Mouse (Mus musculus) stomach, postnatal 0 days (tissue): Measurements from ENCODE around the gene Rhox3e. TPM values are rescaled to one million over a fixed set of nuclear protein-coding genes. Genes with fewer than 3 reads are reported as not detected.
"Not testable (repeated sequence)": the region's sequence is repeated elsewhere in the genome, so short reads cannot be mapped to it uniquely, and the experiment has no call there.

Experiments
- ATAC-seq: fragments of 200-750 bp; cut with Nextera tagmentation; 2 replicates; pipeline ENCODE4 v1.8.0; 2017; ENCODE audit not compliant: low FRiP score, low TSS enrichment
- DNase-seq: peaks from one replicate; pipeline ENCODE4 v3.0.0-alpha.2; 2016; ENCODE audit warnings: low spot score
- H3K27ac ChIP-seq: fragments of 300-500 bp; sonication (generic); replicated peaks from 2 replicates; pipeline ENCODE4 v1.5.1; 2014; ENCODE audit warnings: mild to moderate bottlenecking, control low read depth
- H3K27me3 ChIP-seq: fragments of 300-500 bp; sonication (generic); 2 replicates; pipeline ENCODE4 v1.6.1; 2014; ENCODE audit warnings: low read length; ENCODE audit not compliant: control insufficient read depth, insufficient read depth
- H3K36me3 ChIP-seq: fragments of 300-500 bp; sonication (generic); 2 replicates; pipeline ENCODE4 v1.6.1; 2014; ENCODE audit warnings: low read length, mixed read lengths; ENCODE audit not compliant: control insufficient read depth, insufficient read depth
- H3K4me1 ChIP-seq: fragments of 300-500 bp; sonication (generic); replicated peaks from 2 replicates; pipeline ENCODE4 v1.6.1; 2014; ENCODE audit warnings: antibody characterized with exemption; ENCODE audit not compliant: control insufficient read depth, insufficient read depth
- H3K4me2 ChIP-seq: fragments of 300-500 bp; sonication (generic); replicated peaks from 2 replicates; pipeline ENCODE4 v1.6.1; 2014; ENCODE audit warnings: low read depth, mild to moderate bottlenecking, control low read depth, moderate library complexity
- H3K4me3 ChIP-seq: fragments of 300-500 bp; sonication (generic); 2 replicates; pipeline ENCODE4 v1.5.1; 2014; ENCODE audit warnings: low read depth, low read length, control low read depth
- H3K9ac ChIP-seq: fragments of 300-500 bp; sonication (generic); 2 replicates; pipeline ENCODE4 v1.6.1; 2014; ENCODE audit warnings: mild to moderate bottlenecking, low read length, control low read depth, mixed read lengths
- H3K9me3 ChIP-seq: fragments of 300-500 bp; sonication (generic); 2 replicates; pipeline ENCODE4 v1.6.1; 2016; ENCODE audit warnings: low read length; ENCODE audit not compliant: control insufficient read depth
- WGBS: fragments of 180-500 bp; shearing (Covaris S2); extraction: QIAGEN DNeasy Blood & Tissue Kit; methylation state at CpG from one replicate; pipeline ENCODE4 v1.1.7; 2014; 5-methylcytosine and 5-hydroxymethylcytosine counted together
- polyA plus RNA-seq: library from polyadenylated mRNA; unstranded; fragments of >200 nt; fragmentation: Nextera tagmentation; extraction: Ambion mirVana; gene quantifications from 2 replicates; pipeline ENCODE4 v1.2.1, GENCODE M21; 2015

Gene Rhox3e
- polyA plus RNA-seq: not detected in 2 replicates

- H3K4me3 ChIP-seq, H3K9me3 ChIP-seq, H3K4me2 ChIP-seq, DNase-seq, H3K27me3 ChIP-seq, H3K36me3 ChIP-seq, H3K27ac ChIP-seq, H3K4me1 ChIP-seq, H3K9ac ChIP-seq, ATAC-seq: not testable (repeated sequence)
- no CpG with 5 or more reads among the region's 4 CpGs for WGBS
These were observed at the start of gene Rhox3e for GRCm38 (mm10) chrX:37541719-37542118. Gene Rhox3e, plus strand, starts transcription at chrX:37542019.

GRCm38 (mm10) chrX:37514059-37514458, 27.8 kb upstream of the Rhox3e start, which contains the start of gene Rhox4d:
Gene Rhox4d, plus strand, starts transcription at chrX:37514359.
- not testable (repeated sequence) for H3K4me1 ChIP-seq, H3K9ac ChIP-seq, H3K4me2 ChIP-seq, H3K4me3 ChIP-seq, H3K27me3 ChIP-seq, DNase-seq, ATAC-seq, H3K9me3 ChIP-seq, H3K27ac ChIP-seq, H3K36me3 ChIP-seq
- WGBS: 94% methylated on average over 16 of the region's 18 CpGs

GRCm38 (mm10) chrX:37530152-37530551, 11.7 kb upstream of the Rhox3e start, which contains the start of gene Rhox2e:
Gene Rhox2e, plus strand, starts transcription at chrX:37530452.
- not testable (repeated sequence) for H3K36me3 ChIP-seq, H3K9ac ChIP-seq, H3K4me2 ChIP-seq, H3K4me1 ChIP-seq, H3K4me3 ChIP-seq, H3K9me3 ChIP-seq, H3K27me3 ChIP-seq, DNase-seq, ATAC-seq, H3K27ac ChIP-seq
- WGBS: 88% methylated on average over 2 of the region's 8 CpGs

GRCm38 (mm10) chrX:37557112-37557511, 15.3 kb downstream of the Rhox3e start, which contains the start of gene Rhox4e:
Gene Rhox4e, plus strand, starts transcription at chrX:37557412.
- not testable (repeated sequence) for H3K9me3 ChIP-seq, H3K4me2 ChIP-seq, ATAC-seq, H3K4me1 ChIP-seq, H3K36me3 ChIP-seq, H3K27ac ChIP-seq, H3K27me3 ChIP-seq, DNase-seq, H3K4me3 ChIP-seq, H3K9ac ChIP-seq
- 98% methylated on average over 7 of the region's 18 CpGs for WGBS

- not testable (repeated sequence) for H3K4me3 ChIP-seq, H3K36me3 ChIP-seq, H3K4me2 ChIP-seq, H3K27ac ChIP-seq, ATAC-seq, DNase-seq, H3K4me1 ChIP-seq, H3K9me3 ChIP-seq, H3K27me3 ChIP-seq, H3K9ac ChIP-seq
- 95% methylated on average over 6 of the region's 8 CpGs for WGBS
These were observed 29.3 kb downstream of the Rhox3e start, which contains the start of gene Rhox2f for GRCm38 (mm10) chrX:37571105-37571504. Gene Rhox2f, plus strand, starts transcription at chrX:37571405.

GRCm38 (mm10) chrX:37572638-37573037, 30.8 kb downstream of the Rhox3e start:
- not testable (repeated sequence) for H3K4me3 ChIP-seq, H3K4me1 ChIP-seq, DNase-seq, H3K9ac ChIP-seq, H3K9me3 ChIP-seq, H3K36me3 ChIP-seq, H3K27ac ChIP-seq, ATAC-seq, H3K27me3 ChIP-seq, H3K4me2 ChIP-seq
- 39% methylated on average over 2 of the region's 2 CpGs for WGBS

GRCm38 (mm10) chrX:37580692-37581091, 38.9 kb downstream of the Rhox3e start, which contains the start of gene Rhox3f:
Gene Rhox3f, plus strand, starts transcription at chrX:37580992.
- not testable (repeated sequence) for H3K27me3 ChIP-seq, ATAC-seq, H3K4me3 ChIP-seq, DNase-seq, H3K27ac ChIP-seq, H3K9me3 ChIP-seq, H3K4me2 ChIP-seq, H3K36me3 ChIP-seq, H3K9ac ChIP-seq, H3K4me1 ChIP-seq

Other genes starting within 250 kb of the Rhox3e start
- not detected in 2 replicates for gene Rhox3a2, start 162.0 kb upstream of the Rhox3e start, polyA plus RNA-seq
- not detected in 2 replicates for gene Rhox4a2, start 151.2 kb upstream of the Rhox3e start, polyA plus RNA-seq
- gene Rhox2b, start 130.0 kb upstream of the Rhox3e start, polyA plus RNA-seq: not detected in 2 replicates
- not detected in 2 replicates for gene Rhox4b, start 109.5 kb upstream of the Rhox3e start, polyA plus RNA-seq
- gene Rhox2c, start 88.3 kb upstream of the Rhox3e start, polyA plus RNA-seq: not detected in 2 replicates
- gene Rhox3c, start 83.4 kb upstream of the Rhox3e start, polyA plus RNA-seq: not detected in 2 replicates
- gene Rhox4c, start 61.7 kb upstream of the Rhox3e start, polyA plus RNA-seq: not detected in 2 replicates
- gene Rhox2d, start 48.6 kb upstream of the Rhox3e start, polyA plus RNA-seq: not detected in 2 replicates
- not detected in 2 replicates for gene Rhox4d, start 27.7 kb upstream of the Rhox3e start, polyA plus RNA-seq
- not detected in 2 replicates for gene Rhox2e, start 11.6 kb upstream of the Rhox3e start, polyA plus RNA-seq
- 0.23 TPM in 1 of 2 replicates, not detected in the other for gene Rhox4e, start 15.4 kb downstream of the Rhox3e start, polyA plus RNA-seq
- not detected in 2 replicates for gene Rhox2f, start 29.4 kb downstream of the Rhox3e start, polyA plus RNA-seq
- gene Rhox3f, start 39.0 kb downstream of the Rhox3e start, polyA plus RNA-seq: not detected in 2 replicates
- not detected in 2 replicates for gene Rhox4f, start 65.7 kb downstream of the Rhox3e start, polyA plus RNA-seq
- not detected in 2 replicates for gene Rhox3g, start 86.6 kb downstream of the Rhox3e start, polyA plus RNA-seq
- not detected in 2 replicates for gene Rhox2g, start 101.5 kb downstream of the Rhox3e start, polyA plus RNA-seq
- gene Rhox4g, start 109.3 kb downstream of the Rhox3e start, polyA plus RNA-seq: not detected in 2 replicates
- gene Rhox3h, start 126.7 kb downstream of the Rhox3e start, polyA plus RNA-seq: not detected in 2 replicates
- gene Rhox2h, start 131.3 kb downstream of the Rhox3e start, polyA plus RNA-seq: not detected in 2 replicates